Mouse (Mus musculus) liver, embryonic 16.5 days (tissue): ENCODE data around the gene P2rx5. TPM values are rescaled to one million over a fixed set of nuclear protein-coding genes. Genes with fewer than 3 reads are reported as not detected.

Source experiments
- ATAC-seq: fragments of 200-750 bp; cut with Nextera tagmentation; 2 replicates; pipeline ENCODE4 v1.8.0; 2017; ENCODE audit warnings: low read depth, mild to moderate bottlenecking, moderate number of reproducible peaks, moderate library complexity
- H3K27ac ChIP-seq: fragments of 300-500 bp; sonication (generic); 2 replicates; pipeline ENCODE4 v1.5.1; 2014; ENCODE audit warnings: mild to moderate bottlenecking, low read length
- H3K27me3 ChIP-seq: fragments of 300-500 bp; sonication (generic); 2 replicates; pipeline ENCODE4 v1.6.1; 2014; ENCODE audit warnings: low read depth, low read length, mixed read lengths; ENCODE audit not compliant: control insufficient read depth, insufficient read depth
- H3K36me3 ChIP-seq: fragments of 300-500 bp; sonication (generic); 2 replicates; pipeline ENCODE4 v1.6.1; 2014; ENCODE audit warnings: mild to moderate bottlenecking; ENCODE audit not compliant: control insufficient read depth, insufficient read depth
- H3K4me1 ChIP-seq: fragments of 300-500 bp; sonication (generic); 2 replicates; pipeline ENCODE4 v1.6.1; 2014; ENCODE audit warnings: low read depth, low read length, mixed read lengths; ENCODE audit not compliant: control insufficient read depth
- H3K4me2 ChIP-seq: fragments of 300-500 bp; sonication (generic); 2 replicates; pipeline ENCODE4 v1.6.1; 2014; ENCODE audit warnings: low read depth, low read length, mixed read lengths
- H3K4me3 ChIP-seq: fragments of 300-500 bp; sonication (generic); 2 replicates; pipeline ENCODE4 v1.5.1; 2014; ENCODE audit warnings: low read depth, mild to moderate bottlenecking, low read length
- H3K9ac ChIP-seq: fragments of 300-500 bp; sonication (generic); 2 replicates; pipeline ENCODE4 v1.6.1; 2014; ENCODE audit warnings: low read depth, low read length
- H3K9me3 ChIP-seq: fragments of 300-500 bp; sonication (generic); replicated peaks from 2 replicates; pipeline ENCODE4 v1.6.1; 2016; ENCODE audit warnings: low read length; ENCODE audit not compliant: control insufficient read depth
- WGBS: fragments of 180-500 bp; shearing (Covaris S2); extraction: QIAGEN DNeasy Blood & Tissue Kit; methylation state at CpG from one replicate; pipeline ENCODE4 v1.1.7; 2014; ENCODE audit not compliant: insufficient replicate concordance; 5-methylcytosine and 5-hydroxymethylcytosine counted together
- polyA plus RNA-seq: library from polyadenylated mRNA; unstranded; fragments of >200 nt; fragmentation: Nextera tagmentation; extraction: Ambion mirVana; gene quantifications from 2 replicates; pipeline ENCODE4 v1.2.1, GENCODE M21; 2015

P2rx5 gene
- polyA plus RNA-seq, 1 experiment from 2014 or later = 0.22 TPM

GRCm38 (mm10) chr11:73162284-73162683, 2.1 kb downstream of the P2rx5 start:
- no peak overlapping the region for H3K9ac ChIP-seq
- H3K4me1 ChIP-seq = no peaks in the 10 kb centered on the region
- no peaks in the 10 kb centered on the region for H3K9me3 ChIP-seq
- no peak overlapping the region for H3K27ac ChIP-seq
- peaks cover 24% of the 10 kb centered on the region for H3K27me3 ChIP-seq
- no peak for ATAC-seq
- no peak overlapping the region for H3K4me2 ChIP-seq
- WGBS = 13% methylated on average over 5 of the region's 5 CpGs
- no peak overlapping the region for H3K4me3 ChIP-seq
- H3K36me3 ChIP-seq = no peaks in the 10 kb centered on the region

- Histone ChIP-seq H3K27me3 (no peaks in the 10 kb centered on the region), H3K4me3 (no peak overlapping the region), H3K36me3 (no peaks in the 10 kb centered on the region), H3K27ac (no peak overlapping the region), H3K4me2 (no peak overlapping the region), H3K9ac (no peak overlapping the region), H3K4me1 (peaks cover 7% of the 10 kb centered on the region), H3K9me3 (no peaks in the 10 kb centered on the region)
- 73% methylated on average over 8 of the region's 8 CpGs for WGBS
- no peak for ATAC-seq
These were observed 7.8 kb downstream of the P2rx5 start for GRCm38 (mm10) chr11:73168071-73168470.

- Histone ChIP-seq H3K4me3 (no peak overlapping the region), H3K9ac (no peak overlapping the region)
- WGBS = 77% methylated on average over 6 of the region's 6 CpGs
These were observed 8.4 kb downstream of the P2rx5 start for GRCm38 (mm10) chr11:73168576-73168975.

GRCm38 (mm10) chr11:73169231-73169630, 9.0 kb downstream of the P2rx5 start:
- Histone ChIP-seq H3K27ac (no peak overlapping the region), H3K27me3 (no peaks in the 10 kb centered on the region), H3K36me3 (no peaks in the 10 kb centered on the region), H3K9me3 (no peaks in the 10 kb centered on the region), H3K4me3 (no peak overlapping the region), H3K4me2 (no peak overlapping the region), H3K9ac (no peak overlapping the region), H3K4me1 (peaks cover 7% of the 10 kb centered on the region)
- WGBS = 46% methylated on average over 4 of the region's 4 CpGs
- 0 out of 2 replicates have a peak, but pooled peaks have one; percentile 23 for ATAC-seq

More at GRCm38 (mm10) chr11:73168576-73168975, 8.4 kb downstream of the P2rx5 start:
- H3K27me3 ChIP-seq = no peaks in the 10 kb centered on the region
- H3K36me3 ChIP-seq = no peaks in the 10 kb centered on the region
- H3K27ac ChIP-seq = no peak overlapping the region
- H3K4me2 ChIP-seq = no peak overlapping the region
- peaks cover 7% of the 10 kb centered on the region for H3K4me1 ChIP-seq
- no peaks in the 10 kb centered on the region for H3K9me3 ChIP-seq
- no peak for ATAC-seq

GRCm38 (mm10) chr11:73172186-73172585, 12.0 kb downstream of the P2rx5 start:
- no peak overlapping the region for H3K4me3 ChIP-seq
- H3K36me3 ChIP-seq = peaks cover 2% of the 10 kb centered on the region
- H3K9me3 ChIP-seq = no peaks in the 10 kb centered on the region
- peaks cover 22% of the 10 kb centered on the region for H3K4me1 ChIP-seq
- H3K27me3 ChIP-seq = no peaks in the 10 kb centered on the region
- no peak overlapping the region for H3K27ac ChIP-seq
- WGBS = 60% methylated on average over 5 of the region's 5 CpGs
- H3K9ac ChIP-seq = no peak overlapping the region
- no peak for ATAC-seq
- no peak overlapping the region for H3K4me2 ChIP-seq

GRCm38 (mm10) chr11:73175612-73176011, 15.4 kb downstream of the P2rx5 start:
- 31% methylated on average over 8 of the region's 8 CpGs for WGBS
- 0 out of 2 replicates have a peak, but pooled peaks have one; percentile 7 for ATAC-seq
- H3K9ac ChIP-seq = peak overlapping the region; percentile 91
- H3K36me3 ChIP-seq = peaks cover 2% of the 10 kb centered on the region
- H3K4me2 ChIP-seq = peak overlapping the region; percentile 80
- peaks cover 35% of the 10 kb centered on the region for H3K4me1 ChIP-seq
- peak overlapping the region; percentile 81 for H3K27ac ChIP-seq
- H3K9me3 ChIP-seq = no peaks in the 10 kb centered on the region
- H3K4me3 ChIP-seq = peak overlapping the region; percentile 95
- H3K27me3 ChIP-seq = no peaks in the 10 kb centered on the region

GRCm38 (mm10) chr11:73176186-73176585, 16.0 kb downstream of the P2rx5 start:
- H3K36me3 ChIP-seq = peaks cover 2% of the 10 kb centered on the region
- H3K27me3 ChIP-seq = no peaks in the 10 kb centered on the region
- H3K9ac ChIP-seq = peak overlapping the region; percentile 91
- no peak for ATAC-seq
- H3K4me1 ChIP-seq = peaks cover 35% of the 10 kb centered on the region
- H3K4me2 ChIP-seq = peak overlapping the region; percentile 80
- H3K27ac ChIP-seq = peak overlapping the region; percentile 81
- WGBS = 1% methylated on average over 15 of the region's 15 CpGs
- H3K4me3 ChIP-seq = peak overlapping the region; percentile 95
- H3K9me3 ChIP-seq = no peaks in the 10 kb centered on the region

- Histone ChIP-seq H3K27me3 (no peaks in the 10 kb centered on the region), H3K4me3 (peak within 1 kb of the TSS; percentile 95), H3K4me2 (peak within 1 kb of the TSS; percentile 95), H3K4me1 (peaks cover 32% of the 10 kb centered on the region), H3K36me3 (peaks cover 2% of the 10 kb centered on the region), H3K9ac (peak within 1 kb of the TSS; percentile 91), H3K27ac (peak within 1 kb of the TSS; percentile 84), H3K9me3 (no peaks in the 10 kb centered on the region)
- WGBS = under 1% methylated on average over 79 of the region's 81 CpGs
- ATAC-seq = peak; percentile 97
These were observed 16.6 kb downstream of the P2rx5 start, which contains the start of the genes Emc6 and Tax1bp3 for GRCm38 (mm10) chr11:73176608-73177508. TSS of gene Emc6 (minus strand) at chr11:73177037. TSS of gene Tax1bp3 (plus strand) at chr11:73177083.

- H3K36me3 ChIP-seq = peaks cover 2% of the 10 kb centered on the region
- no peaks in the 10 kb centered on the region for H3K27me3 ChIP-seq
- peak; percentile 43 for ATAC-seq
- peak overlapping the region; percentile 95 for H3K4me3 ChIP-seq
- peak overlapping the region; percentile 95 for H3K4me2 ChIP-seq
- WGBS = under 1% methylated on average over 28 of the region's 28 CpGs
- no peaks in the 10 kb centered on the region for H3K9me3 ChIP-seq
- peaks cover 29% of the 10 kb centered on the region for H3K4me1 ChIP-seq
- peak overlapping the region; percentile 84 for H3K27ac ChIP-seq
- H3K9ac ChIP-seq = peak overlapping the region; percentile 84
These were observed 17.3 kb downstream of the P2rx5 start for GRCm38 (mm10) chr11:73177509-73177875.
